Mouse (Mus musculus) liver, adult 2 months (tissue): ENCODE data around the gene Fgfr2.

Experiments
- CTCF ChIP-seq: fragments of 200-500 bp; IDR thresholded peaks from 2 replicates; pipeline ENCODE4 v1.5.1; 2011; ENCODE audit warnings: low read depth, low read length, control low read depth
- POLR2A ChIP-seq: fragments of 200-500 bp; IDR thresholded peaks from 2 replicates; pipeline ENCODE4 v1.6.1; 2011; ENCODE audit warnings: low read length, control low read depth; ENCODE audit not compliant: insufficient read depth; ENCODE audit errors: extremely low read depth

DNA sequence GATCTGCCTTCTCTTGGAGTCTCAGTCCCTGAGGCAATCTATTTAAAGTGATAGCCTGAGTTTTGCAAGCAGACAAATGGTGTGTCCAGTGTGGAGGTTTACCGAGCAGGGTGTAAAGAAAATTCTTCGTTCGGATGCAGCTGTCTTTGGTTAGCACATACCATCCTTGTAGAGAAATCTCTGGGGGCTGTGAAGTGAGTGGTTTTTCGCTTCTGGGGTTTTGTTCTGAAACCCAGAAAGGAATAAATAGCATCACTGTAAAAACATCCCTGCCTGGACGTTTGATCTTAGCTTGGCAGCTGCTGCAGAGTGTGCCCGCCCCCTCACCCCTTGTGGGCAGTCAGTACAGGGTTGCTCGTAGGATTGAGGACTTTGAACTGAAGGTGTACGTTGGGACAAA is 767.0 kb downstream of the Fgfr2 start:
- TF ChIP-seq CTCF (no peak), POLR2A (no peak)
